Mouse (Mus musculus) midbrain, embryonic 14.5 days (tissue): ENCODE measurements at regions not wholly inside any gene's neighbourhood (a gene's known extent, or its start where the extent isn't known, plus 50 kb on each side); places are given as distances from the start of the nearest gene placed in this dataset.

Source experiments
- ATAC-seq: fragments of 200-750 bp; cut with Nextera tagmentation; 2 replicates; pipeline ENCODE4 v1.8.0; 2017; ENCODE audit warnings: moderate number of reproducible peaks, moderate library complexity; ENCODE audit not compliant: low FRiP score, low TSS enrichment
- DNase-seq: peaks from one replicate; pipeline ENCODE4 v3.0.0-alpha.2; 2015
- H3K27ac ChIP-seq: fragments of 300-500 bp; sonication (generic); replicated peaks from 2 replicates; pipeline ENCODE4 v1.5.1; 2014; ENCODE audit warnings: mild to moderate bottlenecking, low read depth, low read length, moderate library complexity
- H3K27me3 ChIP-seq: fragments of 300-500 bp; sonication (generic); 2 replicates; pipeline ENCODE4 v1.6.1; 2014; ENCODE audit warnings: low read length, control low read depth, mixed read lengths; ENCODE audit not compliant: control insufficient read depth, insufficient read depth
- H3K36me3 ChIP-seq: fragments of 300-500 bp; sonication (generic); 2 replicates; pipeline ENCODE4 v1.6.1; 2014; ENCODE audit warnings: low read length, control low read depth; ENCODE audit not compliant: control insufficient read depth, insufficient read depth
- H3K4me1 ChIP-seq: fragments of 300-500 bp; sonication (generic); 2 replicates; pipeline ENCODE4 v1.6.1; 2014; ENCODE audit warnings: mild to moderate bottlenecking, antibody characterized with exemption, low read length, control low read depth; ENCODE audit not compliant: control insufficient read depth, insufficient read depth
- H3K4me2 ChIP-seq: fragments of 300-500 bp; sonication (generic); 2 replicates; pipeline ENCODE4 v1.6.1; 2014; ENCODE audit warnings: mild to moderate bottlenecking, low read length, moderate library complexity
- H3K4me3 ChIP-seq: fragments of 300-500 bp; sonication (generic); replicated peaks from 2 replicates; pipeline ENCODE4 v1.5.1; 2014; ENCODE audit warnings: low read depth, low read length
- H3K9ac ChIP-seq: fragments of 300-500 bp; sonication (generic); replicated peaks from 2 replicates; pipeline ENCODE4 v1.6.1; 2014; ENCODE audit warnings: mild to moderate bottlenecking, low read length, moderate library complexity
- H3K9me3 ChIP-seq: fragments of 300-500 bp; sonication (generic); 2 replicates; pipeline ENCODE4 v1.6.1; 2016; ENCODE audit warnings: low read length, control low read depth, mixed read lengths; ENCODE audit not compliant: control insufficient read depth
- WGBS: fragments of 180-500 bp; shearing (Covaris S2); extraction: QIAGEN DNeasy Blood & Tissue Kit; methylation state at CpG from one replicate; pipeline ENCODE4 v1.1.7; 2014; 5-methylcytosine and 5-hydroxymethylcytosine counted together

DNA sequence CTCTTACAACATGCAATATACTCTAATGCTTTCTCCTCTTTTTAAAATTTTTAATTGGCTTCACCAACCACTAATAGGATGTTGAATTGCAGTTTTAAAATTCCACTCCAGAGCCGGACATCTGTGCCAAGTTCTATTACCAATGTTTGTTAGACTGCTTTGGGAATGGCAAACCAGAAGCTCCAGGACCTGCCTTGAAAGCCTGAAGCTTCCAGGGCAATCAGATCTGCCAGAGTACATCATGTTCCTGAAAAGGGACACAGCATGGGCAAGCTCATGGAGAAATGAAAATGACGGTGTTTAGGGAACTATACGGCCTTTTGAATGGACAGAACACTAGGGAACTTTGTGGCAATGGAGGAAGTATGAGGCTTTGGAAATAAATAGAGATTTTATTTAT, 187.8 kb upstream of the Spaca1 start:
- Histone ChIP-seq H3K9ac (no peak overlapping the region), H3K27ac (no peak overlapping the region), H3K36me3 (no peaks in the 10 kb centered on the region), H3K4me1 (peaks cover 14% of the 10 kb centered on the region; the same call in 1 of the 2 replicates), H3K4me2 (no peak overlapping the region), H3K4me3 (no peak overlapping the region), H3K9me3 (no peaks in the 10 kb centered on the region), H3K27me3 (no peaks in the 10 kb centered on the region)
- ATAC-seq (no peak), DNase-seq (no peak)
- 92% methylated on average over 3 of the region's 3 CpGs for WGBS

GRCm38 (mm10) chr4:34239624-34240023, 189.6 kb upstream of the Spaca1 start:
- H3K27ac ChIP-seq = no peak overlapping the region
- DNase-seq (no peak), ATAC-seq (no peak)
- no peaks in the 10 kb centered on the region for H3K9me3 ChIP-seq
- H3K4me3 ChIP-seq = no peak overlapping the region
- 55% methylated on average over 3 of the region's 3 CpGs for WGBS
- peaks cover 14% of the 10 kb centered on the region; the same call in 1 of the 2 replicates for H3K4me1 ChIP-seq
- H3K4me2 ChIP-seq = no peak overlapping the region
- no peaks in the 10 kb centered on the region for H3K36me3 ChIP-seq
- H3K9ac ChIP-seq = no peak overlapping the region
- no peaks in the 10 kb centered on the region for H3K27me3 ChIP-seq

- H3K4me1 ChIP-seq = peaks cover 14% of the 10 kb centered on the region; the same call in 1 of the 2 replicates
- H3K4me2 ChIP-seq = peak overlapping the region; percentile 28; the same call in 1 of the 2 replicates
- DNase-seq (peak; percentile 37), ATAC-seq (no peak; the same call in 1 of the 2 replicates)
- H3K27me3 ChIP-seq = no peaks in the 10 kb centered on the region
- WGBS = 51% methylated on average over 7 of the region's 7 CpGs
- H3K36me3 ChIP-seq = no peaks in the 10 kb centered on the region
- H3K27ac ChIP-seq = no peak overlapping the region; the same call in 1 of the 2 replicates
- H3K9ac ChIP-seq = no peak overlapping the region
- H3K9me3 ChIP-seq = no peaks in the 10 kb centered on the region
- no peak overlapping the region for H3K4me3 ChIP-seq
These were observed 191.1 kb upstream of the Spaca1 start for GRCm38 (mm10) chr4:34241060-34241571.

DNA sequence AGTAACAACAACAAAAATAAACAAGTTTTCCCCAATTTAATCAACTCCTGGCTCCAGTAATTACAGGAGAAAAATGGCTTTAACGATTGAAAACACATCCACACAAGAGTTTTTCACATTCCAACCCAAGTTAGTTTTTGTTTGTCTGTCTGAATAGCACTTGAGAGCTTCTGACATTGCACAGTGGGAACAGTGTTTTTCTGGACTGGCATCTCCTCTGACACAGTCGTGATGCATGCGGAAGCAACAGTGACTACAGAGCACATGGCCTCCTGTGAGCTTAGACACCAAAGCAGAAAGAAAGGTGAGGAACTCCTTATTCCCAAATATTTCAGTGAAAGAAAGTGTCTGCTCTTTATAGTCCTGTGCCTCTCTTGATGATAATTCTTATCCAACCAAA, 191.7 kb upstream of the Spaca1 start:
- WGBS = 82% methylated on average over 3 of the region's 3 CpGs
- no peaks in the 10 kb centered on the region for H3K9me3 ChIP-seq
- no peak overlapping the region for H3K9ac ChIP-seq
- no peaks in the 10 kb centered on the region for H3K27me3 ChIP-seq
- H3K4me3 ChIP-seq = no peak overlapping the region
- no peak for DNase-seq
- H3K36me3 ChIP-seq = no peaks in the 10 kb centered on the region
- ATAC-seq = no peak
- H3K4me2 ChIP-seq = no peak overlapping the region
- H3K4me1 ChIP-seq = peaks cover 14% of the 10 kb centered on the region; the same call in 1 of the 2 replicates
- H3K27ac ChIP-seq = no peak overlapping the region

- DNase-seq = no peak
These were observed 209.5 kb upstream of the Spaca1 start for GRCm38 (mm10) chr4:34259444-34259843.

GRCm38 (mm10) chr4:34260468-34260867, 210.5 kb upstream of the Spaca1 start:
- Histone ChIP-seq H3K36me3 (no peaks in the 10 kb centered on the region), H3K27me3 (no peaks in the 10 kb centered on the region), H3K9me3 (no peaks in the 10 kb centered on the region), H3K27ac (no peak overlapping the region), H3K4me2 (no peak overlapping the region), H3K4me3 (no peak overlapping the region), H3K9ac (no peak overlapping the region), H3K4me1 (no peaks in the 10 kb centered on the region)
- ATAC-seq (no peak), DNase-seq (no peak)
- 97% methylated on average over 4 of the region's 4 CpGs for WGBS

More at GRCm38 (mm10) chr4:34259444-34259843, 209.5 kb upstream of the Spaca1 start:
- H3K27ac ChIP-seq = no peak overlapping the region
- no peak overlapping the region for H3K9ac ChIP-seq
- H3K4me2 ChIP-seq = no peak overlapping the region
- no peaks in the 10 kb centered on the region for H3K9me3 ChIP-seq
- H3K4me1 ChIP-seq = no peaks in the 10 kb centered on the region
- H3K27me3 ChIP-seq = no peaks in the 10 kb centered on the region
- no peaks in the 10 kb centered on the region for H3K36me3 ChIP-seq
- H3K4me3 ChIP-seq = no peak overlapping the region
- no peak for ATAC-seq

- 60% methylated on average over 6 of the region's 6 CpGs for WGBS
- no peak overlapping the region for H3K4me3 ChIP-seq
- DNase-seq (peak; percentile 44), ATAC-seq (no peak; the same call in 1 of the 2 replicates)
- peak overlapping the region; percentile 9; the same call in 1 of the 2 replicates for H3K27ac ChIP-seq
- H3K9ac ChIP-seq = no peak overlapping the region
- no peaks in the 10 kb centered on the region for H3K4me1 ChIP-seq
- no peak overlapping the region; the same call in 1 of the 2 replicates for H3K4me2 ChIP-seq
- H3K27me3 ChIP-seq = no peaks in the 10 kb centered on the region
- no peaks in the 10 kb centered on the region for H3K36me3 ChIP-seq
- H3K9me3 ChIP-seq = no peaks in the 10 kb centered on the region
These were observed 211.8 kb upstream of the Spaca1 start for GRCm38 (mm10) chr4:34261809-34262208.

- no peaks in the 10 kb centered on the region for H3K4me1 ChIP-seq
- H3K36me3 ChIP-seq = no peaks in the 10 kb centered on the region
- no peaks in the 10 kb centered on the region for H3K9me3 ChIP-seq
- H3K27me3 ChIP-seq = no peaks in the 10 kb centered on the region
- ATAC-seq (no peak), DNase-seq (no peak)
- H3K4me2 ChIP-seq = no peak overlapping the region
- no peak overlapping the region for H3K27ac ChIP-seq
- H3K9ac ChIP-seq = no peak overlapping the region
- WGBS = 91% methylated on average over 5 of the region's 5 CpGs
- no peak overlapping the region for H3K4me3 ChIP-seq
These were observed 214.4 kb upstream of the Spaca1 start for GRCm38 (mm10) chr4:34264431-34264830.

GRCm38 (mm10) chr4:34274316-34274715, 224.3 kb upstream of the Spaca1 start:
- H3K36me3 ChIP-seq = no peaks in the 10 kb centered on the region
- no peak for ATAC-seq

More at GRCm38 (mm10) chr4:34274316-34274715, 224.3 kb upstream of the Spaca1 start:
- H3K9me3 ChIP-seq = no peaks in the 10 kb centered on the region
- H3K27me3 ChIP-seq = no peaks in the 10 kb centered on the region
- DNase-seq = no peak
- no peak overlapping the region for H3K4me3 ChIP-seq
- 74% methylated on average over 3 of the region's 3 CpGs for WGBS
- no peak overlapping the region for H3K27ac ChIP-seq
- H3K4me1 ChIP-seq = no peaks in the 10 kb centered on the region
- H3K4me2 ChIP-seq = no peak overlapping the region
- no peak overlapping the region for H3K9ac ChIP-seq
